ENCODE assay signal across 12 mouse cellular contexts in genomic region chr1:194111931-194112330, GRCm38 (mm10).
"Had no signal": no experiment of that assay in that cellular context is flagged by ENCODE, and none has a peak within 500 bp of the region (broad histone marks: within the 10 kb centered on the region; RNA-seq: fewer than 3 reads in every experiment).

No protein-coding gene starts in this region.

- DNase-seq: lung, adult 18-20 months; lung, embryonic 14.5 days; lung, postnatal 10 days; lung, postnatal 4 days; midbrain, embryonic 14.5 days; retina, postnatal 1 day; right cerebral cortex, postnatal 14 days; spleen, adult 18-20 months; thymus, adult 18-20 months; thymus, postnatal 14 days; thymus, postnatal 36 days had no signal

- ATAC-seq: midbrain, embryonic 16.5 days had no signal
